Mouse (Mus musculus) myocyte (in vitro differentiated cells): ENCODE measurements around the gene Trp53.

Source experiments
- MAX ChIP-seq: IDR thresholded peaks from one replicate; pipeline ENCODE4 v1.6.1; 2011; ENCODE audit warnings: low read depth, mild to moderate bottlenecking, control low read depth
- MYOD1 ChIP-seq, 3 experiments: IDR thresholded peaks; one replicate each; pipeline ENCODE4 v1.6.1; 2011; ENCODE audit warnings: control low read depth in 2 of 3, low read depth in 2 of 3, mild to moderate bottlenecking in 2 of 3, moderate library complexity in 1 of 3; ENCODE audit not compliant: insufficient read length in 2 of 3, control insufficient read depth in 1 of 3
- MYOG ChIP-seq, 3 experiments: IDR thresholded peaks; one replicate each; pipeline ENCODE4 v1.6.1; 2011; ENCODE audit warnings: control low read depth in 2 of 3, low read depth in 2 of 3, mild to moderate bottlenecking in 2 of 3; ENCODE audit not compliant: insufficient read length in 2 of 3, control insufficient read depth in 1 of 3, insufficient read depth in 1 of 3
- POLR2A ChIP-seq: IDR thresholded peaks from one replicate; pipeline ENCODE4 v1.6.1; 2011; ENCODE audit warnings: low read depth, mild to moderate bottlenecking, control low read depth, moderate library complexity; ENCODE audit not compliant: insufficient read length
- POLR2AphosphoS2 ChIP-seq: IDR thresholded peaks from one replicate; pipeline ENCODE4 v1.6.1; 2011; ENCODE audit warnings: low read depth, control low read depth; ENCODE audit not compliant: insufficient read length
- REST ChIP-seq: IDR thresholded peaks from one replicate; pipeline ENCODE4 v1.6.1; 2011; ENCODE audit warnings: mild to moderate bottlenecking, control low read depth, moderate library complexity; ENCODE audit not compliant: insufficient read depth, insufficient read length
- TCF3 ChIP-seq: IDR thresholded peaks from one replicate; pipeline ENCODE4 v1.6.1; 2011; ENCODE audit warnings: low read depth, control low read depth; ENCODE audit not compliant: insufficient read length
- USF1 ChIP-seq: IDR thresholded peaks from one replicate; pipeline ENCODE4 v1.6.1; 2011; ENCODE audit warnings: low read depth, mild to moderate bottlenecking, control low read depth, moderate library complexity

DNA sequence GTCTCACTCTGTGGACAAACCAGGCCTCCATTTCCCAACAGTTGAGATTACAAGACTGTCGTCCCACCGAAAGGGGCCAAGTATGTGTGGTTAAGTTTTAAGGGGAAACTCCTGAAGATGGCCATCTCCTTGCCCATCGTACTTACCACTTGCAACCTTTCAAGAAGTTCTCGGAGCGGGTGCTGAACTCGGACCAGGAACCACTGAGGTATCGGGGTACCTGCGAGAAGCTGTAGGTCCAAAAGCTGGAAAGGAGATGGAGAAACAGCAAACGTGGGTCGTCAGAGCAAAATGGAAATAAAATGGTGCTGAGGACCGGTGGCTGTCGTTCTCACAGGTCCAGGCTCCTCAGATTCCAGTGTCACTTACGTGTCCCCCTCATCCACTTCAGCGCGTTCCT, 1.9 kb upstream of the Trp53 start:
- TF ChIP-seq POLR2A = no peak
- TF ChIP-seq MAX = no peak
- no peak for TF ChIP-seq TCF3
- TF ChIP-seq USF1 = no peak
- TF ChIP-seq REST = no peak
- no peak for TF ChIP-seq POLR2AphosphoS2
- TF ChIP-seq MYOG (IDR thresholded peaks at IDR 0.05; ENCODE audit: control insufficient read depth in 1 of 3, insufficient read depth in 1 of 3, insufficient read length in 2 of 3, low read depth in 2 of 3) = no peak
- no peak for TF ChIP-seq MYOD1 (IDR thresholded peaks at IDR 0.05; ENCODE audit: control insufficient read depth in 1 of 3, insufficient read length in 2 of 3, low read depth in 2 of 3)
